Mouse (Mus musculus) MEL (cell line): ENCODE results near the gene Prrx2. TPM values are rescaled to one million over a fixed set of nuclear protein-coding genes. Genes with fewer than 3 reads are reported as not detected.

Experiments
- DNase-seq: peaks from one replicate; pipeline ENCODE4 v3.0.0; 2011; ENCODE audit warnings: low read depth, low spot score
- H3K27ac ChIP-seq: 2 replicates; pipeline ENCODE4 v1.5.1; 2012; ENCODE audit warnings: low read depth, mild to moderate bottlenecking, control low read depth, low read length, moderate library complexity; ENCODE audit not compliant: control insufficient read depth
- H3K27me3 ChIP-seq, 2 experiments: fragments of 150-350 bp in 1 of 2; sonication (generic) in 1 of 2; 2 replicates each; pipeline ENCODE4 v1.6.1; 2012; ENCODE audit warnings: low read length in 2 of 2, mild to moderate bottlenecking in 2 of 2, improper control_type of control experiment in 1 of 2, moderate library complexity in 1 of 2; ENCODE audit not compliant: insufficient read depth in 2 of 2, control insufficient read depth in 1 of 2
- H3K36me3 ChIP-seq, 2 experiments: 2 replicates each; pipeline ENCODE4 v1.6.1; 2012 to 2014; ENCODE audit warnings: low read length in 2 of 2, improper control_type of control experiment in 1 of 2, inconsistent platforms in 1 of 2, mild to moderate bottlenecking in 1 of 2; ENCODE audit not compliant: insufficient read depth in 2 of 2, control insufficient read depth in 1 of 2
- H3K4me1 ChIP-seq, 2 experiments: fragments of 150-350 bp in 1 of 2; sonication (generic) in 1 of 2; 2 replicates each; pipeline ENCODE4 v1.6.1; 2012; ENCODE audit warnings: low read length in 2 of 2, improper control_type of control experiment in 1 of 2, mild to moderate bottlenecking in 1 of 2; ENCODE audit not compliant: insufficient read depth in 2 of 2, control insufficient read depth in 1 of 2
- H3K4me3 ChIP-seq, 2 experiments: fragments of 150-350 bp in 1 of 2; sonication (generic) in 1 of 2; 2 replicates each; pipeline ENCODE4 v1.5.1; 2012; ENCODE audit warnings: low read depth in 2 of 2, low read length in 2 of 2, mild to moderate bottlenecking in 2 of 2, moderate library complexity in 2 of 2, control low read depth in 1 of 2, improper control_type of control experiment in 1 of 2; ENCODE audit not compliant: control insufficient read depth in 1 of 2, insufficient read depth in 1 of 2
- H3K79me2 ChIP-seq: 2 replicates; pipeline ENCODE4 v1.6.1; 2012; ENCODE audit warnings: mild to moderate bottlenecking, low read length, moderate library complexity; ENCODE audit not compliant: control insufficient read depth, poor library complexity, insufficient read depth
- H3K9ac ChIP-seq: 2 replicates; pipeline ENCODE4 v1.6.1; 2012; ENCODE audit warnings: low read depth, mild to moderate bottlenecking, control low read depth, low read length, moderate library complexity; ENCODE audit not compliant: control insufficient read depth, poor library complexity, severe bottlenecking
- H3K9me3 ChIP-seq: fragments of 150-350 bp; sonication (generic); replicated peaks from 2 replicates; pipeline ENCODE4 v1.6.1; 2012; ENCODE audit warnings: mild to moderate bottlenecking, low read length, improper control_type of control experiment, moderate library complexity; ENCODE audit not compliant: insufficient read depth
- BHLHE40 ChIP-seq: IDR thresholded peaks from 2 replicates; pipeline ENCODE4 v1.6.1; 2012; ENCODE audit warnings: low read depth, mild to moderate bottlenecking, inconsistent platforms, low read length, improper control_type of control experiment, borderline replicate concordance
- CHD1 ChIP-seq: IDR thresholded peaks from 2 replicates; pipeline ENCODE4 v1.6.1; 2012; ENCODE audit warnings: low read depth, mild to moderate bottlenecking, inconsistent platforms, low read length, improper control_type of control experiment
- CHD2 ChIP-seq: IDR thresholded peaks from 2 replicates; pipeline ENCODE4 v1.6.1; 2011; ENCODE audit warnings: low read length, improper control_type of control experiment
- ELF1 ChIP-seq: IDR thresholded peaks from 2 replicates; pipeline ENCODE4 v1.6.1; 2014; ENCODE audit warnings: low read depth, mild to moderate bottlenecking, inconsistent platforms, low read length, improper control_type of control experiment, moderate library complexity
- EP300 ChIP-seq, 2 experiments: IDR thresholded peaks; 2 replicates each; pipeline ENCODE4 v1.6.1; 2011; ENCODE audit warnings: improper control_type of control experiment in 2 of 2, low read length in 2 of 2, low read depth in 1 of 2, mild to moderate bottlenecking in 1 of 2
- ETS1 ChIP-seq: IDR thresholded peaks from 2 replicates; pipeline ENCODE4 v1.6.1; 2012; ENCODE audit warnings: low read depth, mild to moderate bottlenecking, inconsistent platforms, low read length, improper control_type of control experiment, moderate library complexity
- GATA1 ChIP-seq: IDR thresholded peaks from 2 replicates; pipeline ENCODE4 v1.6.1; 2011; ENCODE audit warnings: low read depth, low read length, improper control_type of control experiment
- JUND ChIP-seq: IDR thresholded peaks from 2 replicates; pipeline ENCODE4 v1.6.1; 2011; ENCODE audit warnings: low read depth, mild to moderate bottlenecking, improper control_type of control experiment, low read length
- MAZ ChIP-seq: IDR thresholded peaks from 2 replicates; pipeline ENCODE4 v1.6.1; 2012; ENCODE audit warnings: low read depth, mild to moderate bottlenecking, inconsistent platforms, low read length, improper control_type of control experiment
- MEF2A ChIP-seq: IDR thresholded peaks from 2 replicates; pipeline ENCODE4 v1.6.1; 2014; ENCODE audit warnings: low read depth, mild to moderate bottlenecking, inconsistent platforms, low read length, improper control_type of control experiment; ENCODE audit not compliant: poor library complexity, insufficient replicate concordance, severe bottlenecking; ENCODE audit errors: extremely low read depth
- MXI1 ChIP-seq: IDR thresholded peaks from 2 replicates; pipeline ENCODE4 v1.6.1; 2011; ENCODE audit warnings: mild to moderate bottlenecking, low read depth, low read length, improper control_type of control experiment
- NRF1 ChIP-seq: IDR thresholded peaks from 2 replicates; pipeline ENCODE4 v1.6.1; 2014; ENCODE audit warnings: low read depth, mild to moderate bottlenecking, inconsistent platforms, low read length, improper control_type of control experiment, moderate library complexity; ENCODE audit not compliant: poor library complexity, insufficient read depth, severe bottlenecking
- POLR2AphosphoS2 ChIP-seq: IDR thresholded peaks from 2 replicates; pipeline ENCODE4 v1.6.1; 2011; ENCODE audit warnings: low read length, improper control_type of control experiment
- RAD21 ChIP-seq: IDR thresholded peaks from 2 replicates; pipeline ENCODE4 v1.6.1; 2011; ENCODE audit warnings: mild to moderate bottlenecking, low read depth, low read length, improper control_type of control experiment
- SIN3A ChIP-seq: IDR thresholded peaks from 2 replicates; pipeline ENCODE4 v1.6.1; 2012; ENCODE audit warnings: low read length, improper control_type of control experiment, inconsistent platforms
- SMC3 ChIP-seq: IDR thresholded peaks from 2 replicates; pipeline ENCODE4 v1.6.1; 2011; ENCODE audit warnings: low read depth, low read length, improper control_type of control experiment
- TBP ChIP-seq: IDR thresholded peaks from 2 replicates; pipeline ENCODE4 v1.8.0; 2011; ENCODE audit warnings: low read depth, low read length, improper control_type of control experiment
- UBTF ChIP-seq: IDR thresholded peaks from 2 replicates; pipeline ENCODE4 v1.6.1; 2012; ENCODE audit warnings: low read depth, mild to moderate bottlenecking, inconsistent platforms, low read length, improper control_type of control experiment, moderate library complexity, borderline replicate concordance; ENCODE audit not compliant: insufficient read depth
- USF2 ChIP-seq, 2 experiments: IDR thresholded peaks; 2 replicates each; pipeline ENCODE4 v1.6.1; 2011 to 2012; ENCODE audit warnings: improper control_type of control experiment in 2 of 2, low read length in 2 of 2, borderline replicate concordance in 1 of 2, inconsistent platforms in 1 of 2, low read depth in 1 of 2, mild to moderate bottlenecking in 1 of 2; ENCODE audit not compliant: insufficient read depth in 1 of 2
- ZC3H11A ChIP-seq: IDR thresholded peaks from 2 replicates; pipeline ENCODE4 v1.6.1; 2012; ENCODE audit warnings: low read depth, mild to moderate bottlenecking, inconsistent platforms, low read length, improper control_type of control experiment
- ZKSCAN1 ChIP-seq: IDR thresholded peaks from 2 replicates; pipeline ENCODE4 v1.6.1; 2012; ENCODE audit warnings: low read depth, mild to moderate bottlenecking, inconsistent platforms, low read length, improper control_type of control experiment, moderate library complexity
- polyA plus RNA-seq, 2 experiments: library from polyadenylated mRNA; stranded (reverse) in 1 of 2; unstranded in 1 of 2; fragments of >175 nt in 1 of 2; fragments of >200 nt in 1 of 2; gene quantifications; 2 replicates each; pipeline versions ENCODE4 v1.2.1 to v1.2.4; 2012; ENCODE audit warnings: low replicate concordance in 2 of 2, low read depth in 1 of 2; ENCODE audit not compliant: insufficient read length in 2 of 2, insufficient read depth in 1 of 2, missing spikeins in 1 of 2
- total RNA-seq: library from RNA; depleted of rRNA; stranded (reverse); fragments of 300-350 nt; gene quantifications from 2 replicates; pipeline ENCODE4 v1.2.3, GENCODE M21; 2012

Gene Prrx2
- total and polyA plus RNA-seq, 3 experiments = not detected

DNA sequence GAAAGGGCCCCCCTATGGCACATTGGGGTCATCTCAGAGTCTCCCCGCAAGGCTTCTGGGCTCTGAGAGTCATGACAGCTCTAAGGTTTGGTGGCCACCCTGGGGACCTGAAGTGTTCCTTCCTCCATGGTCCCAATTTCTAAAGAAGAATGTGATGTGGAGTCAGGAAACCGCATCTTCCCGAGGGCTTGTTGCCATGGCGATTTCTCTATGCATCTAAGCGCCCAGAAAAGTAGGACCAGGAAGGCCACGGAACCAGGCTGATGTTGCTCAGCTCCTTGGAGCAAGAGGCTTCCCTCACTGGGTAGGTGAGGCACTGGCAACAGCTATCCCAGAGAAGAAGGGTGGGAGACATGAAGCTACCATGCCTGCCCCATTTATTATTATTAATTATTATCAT is 22.3 kb downstream of the Prrx2 start:
- Histone ChIP-seq H3K4me3 (no peak overlapping the region), H3K27ac (no peak overlapping the region), H3K9ac (no peak overlapping the region), H3K79me2 (no peaks in the 10 kb centered on the region), H3K4me1 (no peaks in the 10 kb centered on the region), H3K9me3 (no peaks in the 10 kb centered on the region), H3K36me3 (no peaks in the 10 kb centered on the region)
- no peak for DNase-seq
- TF ChIP-seq CHD1 (no peak), USF2 (IDR thresholded peaks at IDR 0.05; ENCODE audit: borderline replicate concordance in 1 of 2, insufficient read depth in 1 of 2, low read depth in 1 of 2, low read length in 2 of 2) (no peak), CHD2 (no peak), EP300 (IDR thresholded peaks at IDR 0.05; ENCODE audit: low read depth in 1 of 2, low read length in 2 of 2) (no peak), MAZ (no peak), GATA1 (no peak), ZKSCAN1 (no peak), ZC3H11A (no peak), POLR2AphosphoS2 (no peak), TBP (no peak), BHLHE40 (no peak), MXI1 (no peak), MEF2A (no peak), JUND (no peak), ETS1 (no peak), UBTF (no peak), SMC3 (no peak), ELF1 (no peak), RAD21 (no peak), NRF1 (no peak)
- TF ChIP-seq, all 39 proteins: peak for 0
- peaks cover 0 to 1% of the 10 kb centered on the region in 2 experiments; a peak in 1 of 4 replicates for H3K27me3 ChIP-seq

DNA sequence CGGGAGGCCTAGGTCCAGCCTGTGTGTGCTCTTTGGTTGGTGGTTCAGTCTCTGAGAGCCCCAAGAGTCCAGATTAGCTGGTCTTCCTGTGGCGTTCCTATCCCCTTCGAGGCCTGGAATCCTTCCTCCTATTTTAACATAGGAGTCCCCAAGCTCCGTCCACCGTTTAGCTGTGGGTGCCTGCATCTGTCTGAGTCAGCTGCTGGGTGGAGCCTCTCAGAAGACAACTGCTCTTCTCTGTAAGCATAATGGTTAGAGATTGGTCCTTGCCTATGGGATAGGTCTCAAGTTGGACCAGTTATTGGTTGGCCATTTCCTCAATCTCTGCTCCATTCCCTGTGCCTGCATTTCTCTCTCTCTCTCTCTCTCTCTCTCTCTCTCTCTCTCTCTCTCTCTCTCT is 25.0 kb downstream of the Prrx2 start:
- no peaks in the 10 kb centered on the region for H3K36me3 ChIP-seq
- no peak overlapping the region for H3K9ac ChIP-seq
- TF ChIP-seq SIN3A (no peak), JUND (no peak), USF2 (IDR thresholded peaks at IDR 0.05; ENCODE audit: borderline replicate concordance in 1 of 2, insufficient read depth in 1 of 2, low read depth in 1 of 2, low read length in 2 of 2) (no peak), GATA1 (no peak)
- no peak overlapping the region for H3K27ac ChIP-seq
- peaks cover 0 to under 1% of the 10 kb centered on the region in 2 experiments; a peak in 3 of 4 replicates for H3K27me3 ChIP-seq
- H3K4me3 ChIP-seq = no peak overlapping the region
- DNase-seq = no peak
- H3K79me2 ChIP-seq = no peaks in the 10 kb centered on the region
- H3K9me3 ChIP-seq = no peaks in the 10 kb centered on the region
- H3K4me1 ChIP-seq = no peaks in the 10 kb centered on the region
